Mouse (Mus musculus) frontal cortex, postnatal 25 days (tissue): ENCODE measurements around the gene Lrrc28.

Experiments used
- DNase-seq, 2 experiments: peaks; one replicate each; pipeline ENCODE4 v3.0.0; 2022; ENCODE audit warnings: low spot score in 2 of 2

The Lrrc28 gene

DNA sequence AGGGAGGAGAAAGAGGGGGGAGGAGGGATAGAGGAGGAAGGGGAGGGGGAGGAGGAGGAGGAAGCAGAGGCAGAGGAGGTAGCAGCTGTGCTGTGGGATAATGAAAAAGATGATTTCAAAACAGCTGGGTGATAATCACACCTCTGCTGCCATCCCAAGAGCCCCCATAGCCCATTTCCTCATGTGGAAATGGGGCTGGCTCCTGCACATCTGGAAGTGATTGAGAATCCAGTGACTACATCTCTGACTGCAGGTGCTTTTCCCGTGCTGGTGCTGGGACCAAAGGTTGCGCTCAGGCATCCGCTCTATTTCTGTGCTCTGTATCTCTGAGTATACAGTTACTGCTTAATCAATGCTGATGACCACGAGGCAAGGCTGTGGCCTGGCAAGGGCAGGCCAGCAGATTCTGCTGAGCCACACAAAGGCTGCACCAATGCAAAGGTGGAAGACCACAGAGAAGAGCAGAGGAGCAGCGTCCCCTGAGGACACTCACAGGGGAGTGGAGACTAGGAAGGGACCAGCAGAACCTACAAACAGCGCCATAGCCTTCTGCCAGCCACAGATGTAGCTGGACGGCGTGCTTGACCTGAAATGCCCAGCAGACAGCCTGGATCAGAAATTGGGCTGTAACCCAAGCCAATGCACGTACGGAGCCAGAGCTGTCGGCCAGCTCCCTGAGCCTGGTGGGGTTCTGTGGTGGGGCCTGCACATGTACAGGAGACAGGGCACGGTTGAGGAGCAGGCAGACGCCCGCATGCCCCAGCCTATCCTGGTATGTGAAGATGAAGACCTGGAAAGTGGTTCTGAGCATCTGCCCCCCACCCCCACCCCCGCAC lies 157.9 kb downstream of the Lrrc28 start:
- no peak for DNase-seq

DNA sequence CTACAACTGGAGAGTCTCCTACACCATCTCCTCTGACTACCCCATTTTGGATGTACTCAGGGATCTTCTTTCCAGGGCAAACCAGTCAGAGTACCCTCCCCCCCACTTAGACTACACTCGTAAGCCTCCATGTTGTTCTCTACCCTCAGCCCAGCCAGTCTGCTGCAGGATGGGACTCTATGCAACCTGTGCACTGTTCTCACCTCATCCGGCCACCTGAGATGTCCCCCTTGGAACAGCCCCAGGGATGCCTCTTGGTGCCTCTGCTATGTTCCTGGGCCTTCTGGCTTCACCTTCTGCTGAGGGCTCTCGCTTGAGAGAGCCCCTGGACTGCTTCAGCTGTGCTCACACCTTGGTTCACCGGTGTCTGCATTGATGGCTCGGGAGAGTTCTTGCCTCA lies 158.7 kb downstream of the Lrrc28 start:
- DNase-seq = no peak

- DNase-seq = no peak
These were observed 161.4 kb downstream of the Lrrc28 start for GRCm38 (mm10) chr7:67483698-67484097.

DNA sequence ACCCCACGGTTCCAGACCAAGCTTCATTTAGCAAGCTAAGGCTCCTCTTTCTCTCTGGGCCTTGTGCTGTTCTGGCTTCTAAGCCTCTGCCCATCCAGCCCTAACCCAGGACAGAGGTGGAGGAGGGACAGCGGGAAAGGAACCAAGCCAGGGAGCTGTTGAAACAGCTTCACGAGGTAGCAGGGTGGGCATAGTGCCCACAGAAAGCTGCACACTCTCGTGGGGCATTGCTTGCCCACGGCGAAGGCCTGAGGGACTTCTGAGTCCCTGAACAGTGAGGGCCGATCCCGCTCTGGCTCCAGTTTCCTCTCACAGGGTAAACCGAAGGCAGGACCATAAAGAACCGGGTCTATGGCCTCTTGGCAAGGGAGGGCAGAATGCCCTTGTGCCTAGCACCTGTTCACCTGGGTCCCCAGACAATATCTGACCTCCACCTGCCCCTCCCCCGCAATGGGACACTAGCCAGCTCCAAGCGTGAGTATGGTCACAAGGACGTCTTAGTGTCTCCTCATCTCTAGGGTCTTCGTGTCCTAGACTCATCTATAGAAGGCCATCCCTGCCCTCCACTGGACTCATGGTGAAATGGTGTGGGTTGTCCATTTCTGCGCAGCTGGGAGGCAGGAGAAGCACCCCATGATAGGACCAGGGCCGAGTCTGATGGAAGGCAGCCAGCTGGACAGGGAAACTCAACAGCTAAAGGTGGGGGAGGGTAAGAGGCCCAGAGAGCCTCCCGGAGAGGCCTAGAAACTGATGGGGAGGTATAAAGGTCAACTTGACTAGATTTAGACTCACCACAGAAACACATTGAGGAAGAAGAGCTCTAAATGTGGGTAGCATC lies 165.3 kb downstream of the Lrrc28 start:
- DNase-seq = no peak

- no peak for DNase-seq
These were observed 165.9 kb downstream of the Lrrc28 start for GRCm38 (mm10) chr7:67479168-67479567.

- DNase-seq = no peak
These were observed 167.1 kb downstream of the Lrrc28 start for GRCm38 (mm10) chr7:67477996-67478395.

DNA sequence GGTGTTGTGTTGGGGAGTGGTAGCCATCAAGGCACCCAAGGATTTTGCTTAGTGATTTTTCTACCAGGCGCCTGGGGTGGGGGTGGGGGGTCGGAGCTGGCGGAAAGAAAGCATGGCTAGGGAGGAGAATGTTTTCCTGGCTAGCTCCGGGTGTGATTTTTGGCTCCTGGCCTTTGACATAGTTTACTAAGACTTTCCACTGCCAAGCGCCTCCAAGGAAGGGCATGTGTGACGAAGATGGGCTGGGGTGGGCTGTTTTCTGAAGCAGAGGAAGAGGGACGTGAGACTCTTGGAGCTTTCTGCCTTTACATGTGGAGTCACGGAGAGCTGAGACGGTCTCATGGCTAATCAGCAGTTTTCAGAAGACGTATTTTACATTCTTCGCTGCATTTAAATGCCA lies 173.8 kb downstream of the Lrrc28 start:
- DNase-seq = no peak

DNA sequence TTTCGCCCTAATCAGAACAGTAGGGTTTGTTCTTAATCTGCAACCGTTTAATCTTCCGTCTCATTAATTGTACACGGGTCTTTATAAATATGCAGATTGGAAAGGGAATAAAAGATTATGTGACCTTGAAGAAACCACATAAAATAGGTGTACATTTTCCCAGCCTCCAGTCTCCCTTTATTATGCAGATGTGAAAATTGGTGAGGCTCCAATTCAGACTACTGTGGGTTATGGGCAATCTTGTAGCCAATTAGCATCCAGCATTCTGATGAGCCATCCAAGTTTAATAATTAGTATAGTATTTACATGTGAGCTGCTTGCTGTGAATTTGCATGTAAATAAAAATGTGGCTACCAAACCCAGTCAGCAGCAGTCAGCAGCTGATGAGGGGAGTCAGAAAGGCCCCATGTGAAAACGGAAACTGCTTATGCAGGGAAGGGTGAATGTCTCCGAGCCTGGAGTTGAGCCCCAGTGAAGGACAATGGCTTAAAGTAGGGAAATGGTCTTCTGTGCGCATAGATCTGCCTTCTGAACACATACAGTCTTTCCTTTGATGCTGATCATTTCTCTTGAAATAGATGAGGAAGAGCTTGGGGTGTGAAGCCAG lies 176.2 kb downstream of the Lrrc28 start:
- no peak for DNase-seq

GRCm38 (mm10) chr7:67468180-67468579 lies 176.9 kb downstream of the Lrrc28 start:
- DNase-seq = no peak

DNA sequence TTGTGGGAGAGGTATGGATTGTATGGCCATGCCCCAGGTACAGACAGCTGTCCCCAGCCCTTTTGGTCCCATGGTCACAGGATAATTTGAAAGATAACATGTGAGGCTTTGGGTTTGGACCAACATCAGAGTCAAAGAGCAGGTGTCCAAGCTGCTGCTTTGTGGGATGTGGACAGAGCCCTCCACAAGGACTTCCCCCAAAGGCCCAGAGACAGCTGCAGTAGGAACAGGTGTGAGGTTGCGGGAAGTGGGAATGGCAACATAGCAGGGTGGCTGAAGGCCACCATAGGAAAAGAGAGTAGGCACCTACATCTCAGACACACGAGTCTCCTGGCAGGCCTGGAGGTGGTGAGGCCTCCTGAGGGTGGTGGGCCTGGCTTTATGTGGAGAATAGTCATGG lies 178.7 kb downstream of the Lrrc28 start:
- DNase-seq = no peak

- DNase-seq = no peak
These were observed 180.4 kb downstream of the Lrrc28 start for GRCm38 (mm10) chr7:67464633-67465032.

DNA sequence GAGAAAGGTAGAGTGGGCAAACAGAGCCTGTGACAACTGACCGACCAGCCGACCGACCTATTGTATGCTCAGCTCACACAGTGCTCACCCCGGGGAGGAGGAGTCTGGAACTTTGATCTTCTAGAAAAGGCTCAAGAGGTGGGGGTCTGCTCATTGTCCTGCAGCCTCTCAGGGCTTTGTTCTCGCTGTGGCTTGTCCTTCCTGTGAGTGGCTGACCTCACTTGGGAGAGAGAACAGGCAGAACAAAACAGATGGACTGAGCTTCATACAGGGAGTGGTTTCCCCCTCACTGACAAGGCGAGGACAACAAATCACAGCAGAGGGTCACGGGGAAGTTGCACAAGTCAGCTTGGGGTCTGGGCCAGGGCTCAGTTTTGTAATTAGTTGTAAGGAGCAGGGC lies 181.5 kb downstream of the Lrrc28 start:
- no peak for DNase-seq
